Mouse (Mus musculus) small intestine, adult 2 months (tissue): ENCODE measurements at regions not wholly inside any gene's neighbourhood (a gene's known extent, or its start where the extent isn't known, plus 50 kb on each side); places are given as distances from the start of the nearest gene placed in this dataset.

Experiments
- CTCF ChIP-seq: fragments of 200-500 bp; IDR thresholded peaks from 2 replicates; pipeline ENCODE4 v1.5.1; 2012; ENCODE audit warnings: low read depth, mild to moderate bottlenecking, control low read depth, inconsistent platforms, low read length, moderate library complexity, mixed read lengths; ENCODE audit not compliant: insufficient replicate concordance, insufficient read length; ENCODE audit errors: extremely low read depth
- POLR2A ChIP-seq: fragments of 200-500 bp; IDR thresholded peaks from 2 replicates; pipeline ENCODE4 v1.6.1; 2012; ENCODE audit warnings: low read depth, mild to moderate bottlenecking, control low read depth, inconsistent platforms, low read length, moderate library complexity

DNA sequence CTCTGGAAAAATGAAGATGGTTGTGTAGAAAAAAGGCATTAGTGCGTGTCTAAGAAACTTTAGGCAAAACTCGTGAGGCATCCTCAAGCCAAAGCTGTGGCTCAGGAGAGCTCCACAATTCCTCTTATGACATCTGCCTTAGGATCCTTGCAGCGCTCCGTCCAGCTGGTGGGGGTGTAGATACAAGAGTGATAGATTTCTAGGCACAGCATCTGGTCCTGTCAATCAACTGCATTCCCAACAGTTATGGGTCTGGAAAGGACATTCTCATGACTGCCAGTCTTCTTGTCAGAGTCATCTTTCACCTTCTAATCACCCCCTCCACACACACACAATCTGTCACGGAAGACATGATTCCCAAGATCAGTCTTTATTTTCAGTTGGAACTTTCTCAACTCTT is 89.2 kb upstream of the H2al1a start:
- TF ChIP-seq CTCF (no peak), POLR2A (no peak)
